Mouse (Mus musculus): Measurements from ENCODE around the gene Shld2. TPM values are rescaled to one million over a fixed set of nuclear protein-coding genes. Genes with fewer than 3 reads are reported as not detected.

Shld2 gene
- polyA plus RNA-seq, 1 experiment from 2014 or later, result 8.3 TPM

DNA sequence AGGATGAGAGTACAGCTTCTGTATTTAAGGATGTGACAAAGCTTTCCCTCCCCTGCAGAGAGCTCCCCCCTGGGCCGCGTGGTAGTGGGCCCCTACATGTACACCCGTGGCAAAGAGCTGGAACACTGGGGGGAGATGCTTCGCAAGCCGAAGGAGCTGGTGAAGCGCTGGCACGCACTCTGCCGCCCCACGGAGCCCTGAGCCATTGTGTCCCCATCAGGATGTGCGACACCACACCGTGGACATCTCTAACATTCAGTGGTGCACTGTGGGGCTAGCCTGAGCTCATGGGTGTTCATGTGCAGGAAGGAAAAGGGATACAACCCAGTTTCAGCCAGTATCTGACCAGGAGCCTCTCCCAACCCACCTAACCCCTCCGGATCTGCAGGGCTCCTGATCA, 82.3 kb downstream of the Shld2 start:
- Histone ChIP-seq H3K4me3 (ENCODE audit: low read depth, low read length) (no peak overlapping the region), H3K9ac (ENCODE audit: low read depth, low read length) (no peak overlapping the region), H3K27me3 (ENCODE audit: control insufficient read depth, insufficient read depth, low read depth, low read length) (no peaks in the 10 kb centered on the region), H3K36me3 (ENCODE audit: control insufficient read depth, insufficient read depth) (no peaks in the 10 kb centered on the region; the same call in 1 of the 2 replicates), H3K27ac (ENCODE audit: low read length) (no peak overlapping the region), H3K9me3 (replicated peaks; ENCODE audit: control insufficient read depth, low read length) (no peaks in the 10 kb centered on the region; the same call in 1 of the 2 replicates), H3K4me2 (ENCODE audit: low read depth, low read length) (no peak overlapping the region), H3K4me1 (ENCODE audit: control insufficient read depth, low read depth, low read length) (no peaks in the 10 kb centered on the region)
- no peak for ATAC-seq (ENCODE audit: low read depth)
- 58% methylated on average over 12 of the region's 12 CpGs for WGBS (ENCODE audit: insufficient replicate concordance)

DNA sequence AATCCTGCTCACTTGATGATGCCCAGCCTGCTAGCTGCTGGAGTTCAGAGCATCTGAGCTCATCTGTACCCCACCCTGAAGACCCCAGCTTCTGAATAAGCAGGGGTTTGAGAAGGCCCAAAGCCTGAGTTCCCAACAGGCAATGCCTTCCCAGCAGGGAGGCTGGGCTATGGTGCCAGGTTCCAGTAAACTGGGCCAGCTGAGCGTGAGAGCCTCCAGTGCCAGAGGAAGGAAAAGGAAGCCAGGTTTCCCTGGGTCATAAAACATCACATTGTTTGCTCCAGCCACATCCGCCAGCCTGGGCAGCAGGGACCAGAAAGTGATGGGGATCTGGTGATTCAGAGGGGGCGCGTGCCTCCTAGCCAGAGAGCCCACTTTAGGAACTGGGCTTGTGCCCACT, 83.7 kb downstream of the Shld2 start:
- Histone ChIP-seq H3K4me3 (ENCODE audit: low read depth, low read length) (no peak overlapping the region), H3K36me3 (ENCODE audit: control insufficient read depth, insufficient read depth) (no peaks in the 10 kb centered on the region; the same call in 1 of the 2 replicates), H3K27ac (ENCODE audit: low read length) (no peak overlapping the region), H3K4me1 (ENCODE audit: control insufficient read depth, low read depth, low read length) (no peaks in the 10 kb centered on the region), H3K4me2 (ENCODE audit: low read depth, low read length) (no peak overlapping the region), H3K27me3 (ENCODE audit: control insufficient read depth, insufficient read depth, low read depth, low read length) (no peaks in the 10 kb centered on the region), H3K9ac (ENCODE audit: low read depth, low read length) (no peak overlapping the region), H3K9me3 (replicated peaks; ENCODE audit: control insufficient read depth, low read length) (no peaks in the 10 kb centered on the region; the same call in 1 of the 2 replicates)
- no peak for ATAC-seq (ENCODE audit: low read depth)
- 55% methylated on average over 4 of the region's 4 CpGs for WGBS (ENCODE audit: insufficient replicate concordance)

DNA sequence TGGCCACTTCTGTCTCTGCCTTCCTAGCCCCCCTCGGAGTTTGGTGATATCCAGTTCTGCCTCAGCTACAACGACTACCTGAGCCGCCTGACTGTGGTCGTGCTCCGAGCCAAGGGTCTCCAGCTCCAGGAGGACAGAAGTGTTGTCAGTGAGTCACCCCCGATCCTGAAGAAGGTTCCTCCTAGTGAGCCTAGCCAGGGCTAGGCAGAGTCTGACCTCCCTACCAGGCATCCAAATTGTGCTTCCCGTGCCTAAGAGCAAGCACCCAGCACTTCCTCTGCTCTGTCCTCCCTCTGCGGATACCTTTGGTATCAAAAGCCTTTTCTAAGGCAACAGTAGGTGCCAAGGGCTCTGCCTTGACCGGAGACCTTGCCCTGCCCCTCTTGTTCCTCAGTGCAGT, 84.3 kb downstream of the Shld2 start:
- Histone ChIP-seq H3K27ac (ENCODE audit: low read length) (no peak overlapping the region), H3K9ac (ENCODE audit: low read depth, low read length) (no peak overlapping the region), H3K4me2 (ENCODE audit: low read depth, low read length) (no peak overlapping the region), H3K27me3 (ENCODE audit: control insufficient read depth, insufficient read depth, low read depth, low read length) (no peaks in the 10 kb centered on the region), H3K9me3 (replicated peaks; ENCODE audit: control insufficient read depth, low read length) (no peaks in the 10 kb centered on the region), H3K4me1 (ENCODE audit: control insufficient read depth, low read depth, low read length) (no peaks in the 10 kb centered on the region), H3K36me3 (ENCODE audit: control insufficient read depth, insufficient read depth) (no peaks in the 10 kb centered on the region), H3K4me3 (ENCODE audit: low read depth, low read length) (no peak overlapping the region)
- ATAC-seq (ENCODE audit: low read depth), result no peak
- 60% methylated on average over 9 of the region's 9 CpGs for WGBS (ENCODE audit: insufficient replicate concordance)

DNA sequence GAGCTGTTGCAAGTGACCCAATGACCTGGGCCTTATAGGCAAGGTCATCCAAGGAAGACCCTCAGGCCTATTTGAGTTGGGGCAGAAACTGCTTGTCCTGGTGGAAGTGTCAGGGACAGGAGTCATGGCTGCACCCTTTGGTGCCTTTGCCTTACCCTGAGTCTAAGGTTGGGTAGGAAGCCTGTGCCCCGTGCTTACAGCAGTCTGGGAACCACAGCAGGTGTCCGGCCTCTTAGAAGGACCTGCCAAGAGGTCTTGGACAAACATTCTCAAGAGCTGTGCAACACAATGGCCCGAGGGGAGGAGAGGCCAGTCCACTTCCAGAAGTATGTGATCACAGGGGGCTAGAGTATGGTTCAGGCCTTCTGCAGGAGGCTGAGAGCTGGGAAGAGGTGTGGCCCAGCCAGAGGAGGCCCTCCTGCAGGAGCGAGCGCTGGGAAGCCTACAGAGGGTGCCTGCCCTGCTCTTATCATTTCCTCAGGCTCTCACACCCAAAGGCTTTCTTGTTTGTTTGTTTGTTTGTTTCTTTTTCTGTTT, 86.9 kb downstream of the Shld2 start:
- peaks cover 13% of the 10 kb centered on the region for H3K27me3 ChIP-seq (ENCODE audit: control insufficient read depth, insufficient read depth, low read depth, low read length)
- no peak overlapping the region for H3K9ac ChIP-seq (ENCODE audit: low read depth, low read length)
- no peak overlapping the region for H3K4me3 ChIP-seq (ENCODE audit: low read depth, low read length)
- no peaks in the 10 kb centered on the region for H3K4me1 ChIP-seq (ENCODE audit: control insufficient read depth, low read depth, low read length)
- no peak overlapping the region for H3K27ac ChIP-seq (ENCODE audit: low read length)
- no peak for ATAC-seq (ENCODE audit: low read depth)
- no peaks in the 10 kb centered on the region for H3K9me3 ChIP-seq (replicated peaks; ENCODE audit: control insufficient read depth, low read length)
- H3K4me2 ChIP-seq (ENCODE audit: low read depth, low read length), result no peak overlapping the region
- WGBS (ENCODE audit: insufficient replicate concordance), result 56% methylated on average over 5 of the region's 5 CpGs
- no peaks in the 10 kb centered on the region for H3K36me3 ChIP-seq (ENCODE audit: control insufficient read depth, insufficient read depth)

DNA sequence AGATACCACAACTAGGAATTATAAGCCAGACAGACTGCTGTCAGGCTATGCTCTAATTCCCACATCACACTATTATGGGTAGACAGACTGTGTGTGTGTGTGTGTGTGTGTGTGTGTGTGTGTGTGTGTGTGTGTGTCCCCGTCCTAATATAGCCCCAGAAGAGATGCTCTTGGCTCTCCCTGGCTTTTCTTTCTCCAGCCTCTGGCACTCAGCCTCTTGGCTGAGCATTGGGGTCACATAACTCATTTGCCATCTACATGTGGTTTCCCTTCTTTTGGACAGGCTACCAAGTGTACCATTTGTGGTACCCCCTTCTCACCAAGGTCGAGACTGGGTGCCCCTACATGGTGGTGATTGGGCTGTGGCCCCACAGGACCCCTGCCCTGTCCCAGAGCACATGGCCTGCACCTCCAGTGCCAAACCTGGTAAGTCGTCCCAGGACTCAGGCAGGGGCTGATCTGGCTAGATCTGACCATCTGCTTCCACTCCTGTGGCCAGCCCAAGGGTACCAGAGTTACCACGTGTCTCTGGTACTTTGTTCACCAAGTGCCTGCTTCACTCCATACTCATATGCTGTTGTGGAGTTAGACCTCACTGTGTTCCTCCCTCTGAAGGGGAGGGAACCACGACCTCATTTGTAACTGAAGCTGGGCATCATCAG, 88.7 kb downstream of the Shld2 start:
- Histone ChIP-seq H3K27me3 (ENCODE audit: control insufficient read depth, insufficient read depth, low read depth, low read length) (peaks cover 13% of the 10 kb centered on the region), H3K9ac (ENCODE audit: low read depth, low read length) (no peak overlapping the region), H3K4me1 (ENCODE audit: control insufficient read depth, low read depth, low read length) (no peaks in the 10 kb centered on the region), H3K4me3 (ENCODE audit: low read depth, low read length) (no peak overlapping the region), H3K4me2 (ENCODE audit: low read depth, low read length) (no peak overlapping the region), H3K36me3 (ENCODE audit: control insufficient read depth, insufficient read depth) (no peaks in the 10 kb centered on the region), H3K27ac (ENCODE audit: low read length) (no peak overlapping the region), H3K9me3 (replicated peaks; ENCODE audit: control insufficient read depth, low read length) (no peaks in the 10 kb centered on the region)
- WGBS (ENCODE audit: insufficient replicate concordance), result 40% methylated on average over 5 of the region's 5 CpGs
- no peak for ATAC-seq (ENCODE audit: low read depth)

DNA sequence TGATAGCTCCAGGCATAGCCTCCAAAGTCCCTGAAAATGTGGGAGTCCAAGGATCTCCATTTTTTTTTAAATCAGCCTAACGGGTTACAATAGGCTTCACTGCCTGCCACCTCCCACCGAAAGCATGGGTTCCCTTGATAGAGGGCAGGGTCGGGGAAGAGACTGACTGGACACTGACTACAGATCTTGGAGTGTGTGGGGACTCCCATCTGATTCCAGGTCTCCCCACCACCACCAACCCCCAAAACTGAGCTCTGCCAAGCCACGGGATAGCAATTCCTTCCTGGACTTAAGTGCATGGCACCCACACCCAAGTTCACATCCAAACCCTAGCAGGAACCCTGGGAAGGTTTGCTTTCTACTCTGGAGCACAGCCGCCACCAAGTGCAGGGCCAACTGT, 89.9 kb downstream of the Shld2 start:
- no peak for ATAC-seq (ENCODE audit: low read depth)
- no peaks in the 10 kb centered on the region for H3K4me1 ChIP-seq (ENCODE audit: control insufficient read depth, low read depth, low read length)
- no peaks in the 10 kb centered on the region for H3K36me3 ChIP-seq (ENCODE audit: control insufficient read depth, insufficient read depth)
- H3K4me2 ChIP-seq (ENCODE audit: low read depth, low read length), result peak overlapping the region; percentile 53; the same call in 1 of the 2 replicates
- WGBS (ENCODE audit: insufficient replicate concordance), result 51% methylated on average over 5 of the region's 5 CpGs
- H3K27ac ChIP-seq (ENCODE audit: low read length), result no peak overlapping the region
- no peak overlapping the region for H3K9ac ChIP-seq (ENCODE audit: low read depth, low read length)
- H3K4me3 ChIP-seq (ENCODE audit: low read depth, low read length), result no peak overlapping the region
- no peaks in the 10 kb centered on the region for H3K9me3 ChIP-seq (replicated peaks; ENCODE audit: control insufficient read depth, low read length)
- H3K27me3 ChIP-seq (ENCODE audit: control insufficient read depth, insufficient read depth, low read depth, low read length), result peaks cover 13% of the 10 kb centered on the region

DNA sequence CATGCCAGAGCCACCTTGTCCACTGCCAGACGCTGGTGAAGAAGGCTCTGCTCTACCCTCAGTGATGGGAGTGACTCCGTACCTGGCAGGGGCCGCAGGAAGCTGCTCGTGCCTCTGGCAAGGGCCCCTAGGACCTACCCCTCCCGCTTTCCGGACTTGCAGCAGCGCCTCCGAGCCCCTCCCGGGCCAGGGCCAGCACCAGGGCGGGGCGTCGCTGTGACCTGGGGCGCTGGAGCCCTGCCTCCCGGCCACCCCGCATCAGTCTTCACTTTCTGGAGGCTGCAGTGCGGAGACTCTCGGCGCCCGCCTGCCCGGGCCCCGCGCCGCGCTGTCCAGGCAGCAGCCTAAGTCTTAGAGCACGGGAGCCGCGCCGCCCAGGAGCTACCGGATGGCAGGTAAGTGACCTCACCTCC, 90.5 kb downstream of the Shld2 start:
- Histone ChIP-seq H3K4me1 (ENCODE audit: control insufficient read depth, low read depth, low read length) (no peaks in the 10 kb centered on the region), H3K4me3 (ENCODE audit: low read depth, low read length) (peak overlapping the region; percentile 33), H3K27me3 (ENCODE audit: control insufficient read depth, insufficient read depth, low read depth, low read length) (peaks cover 13% of the 10 kb centered on the region), H3K27ac (ENCODE audit: low read length) (no peak overlapping the region), H3K9me3 (replicated peaks; ENCODE audit: control insufficient read depth, low read length) (no peaks in the 10 kb centered on the region), H3K36me3 (ENCODE audit: control insufficient read depth, insufficient read depth) (no peaks in the 10 kb centered on the region), H3K9ac (ENCODE audit: low read depth, low read length) (no peak overlapping the region), H3K4me2 (ENCODE audit: low read depth, low read length) (peak overlapping the region; percentile 53)
- peak; percentile 30; the same call in 1 of the 2 replicates for ATAC-seq (ENCODE audit: low read depth)
- WGBS (ENCODE audit: insufficient replicate concordance), result 3% methylated on average over 29 of the region's 29 CpGs

DNA sequence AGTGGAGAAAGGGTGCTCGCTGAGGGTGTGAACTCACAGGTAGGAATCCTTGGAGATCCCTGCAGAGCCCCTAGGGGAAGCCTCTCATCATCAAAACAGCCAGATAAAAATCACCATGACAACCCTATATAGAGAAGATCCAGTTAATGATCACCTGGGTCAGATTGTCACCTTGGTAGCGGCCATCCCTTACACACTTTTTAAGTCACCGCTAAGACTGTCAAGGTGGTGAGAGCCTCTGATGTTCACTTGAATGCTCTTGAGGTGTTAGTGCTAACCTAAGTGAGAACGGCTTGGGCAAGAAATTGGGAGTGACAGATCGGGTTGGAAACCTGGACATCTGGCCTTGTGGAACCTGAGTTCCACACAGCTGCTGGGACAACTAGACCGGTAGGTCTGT, 91.0 kb downstream of the Shld2 start, which contains the start of gene Syt15:
Gene Syt15 (plus strand): TSS at position 301 of the 400 bp plus-strand sequence.
- H3K27me3 ChIP-seq (ENCODE audit: control insufficient read depth, insufficient read depth, low read depth, low read length), result peaks cover 13% of the 10 kb centered on the region
- no peaks in the 10 kb centered on the region for H3K9me3 ChIP-seq (replicated peaks; ENCODE audit: control insufficient read depth, low read length)
- H3K36me3 ChIP-seq (ENCODE audit: control insufficient read depth, insufficient read depth), result no peaks in the 10 kb centered on the region
- no peaks in the 10 kb centered on the region for H3K4me1 ChIP-seq (ENCODE audit: control insufficient read depth, low read depth, low read length)
- no peak within 1 kb of the TSS for H3K9ac ChIP-seq (ENCODE audit: low read depth, low read length)
- WGBS (ENCODE audit: insufficient replicate concordance), result 48% methylated on average over 6 of the region's 6 CpGs
- H3K27ac ChIP-seq (ENCODE audit: low read length), result no peak within 1 kb of the TSS
- peak within 1 kb of the TSS; percentile 53 for H3K4me2 ChIP-seq (ENCODE audit: low read depth, low read length)
- peak within 1 kb of the TSS; percentile 33 for H3K4me3 ChIP-seq (ENCODE audit: low read depth, low read length)
- ATAC-seq (ENCODE audit: low read depth), result no peak

DNA sequence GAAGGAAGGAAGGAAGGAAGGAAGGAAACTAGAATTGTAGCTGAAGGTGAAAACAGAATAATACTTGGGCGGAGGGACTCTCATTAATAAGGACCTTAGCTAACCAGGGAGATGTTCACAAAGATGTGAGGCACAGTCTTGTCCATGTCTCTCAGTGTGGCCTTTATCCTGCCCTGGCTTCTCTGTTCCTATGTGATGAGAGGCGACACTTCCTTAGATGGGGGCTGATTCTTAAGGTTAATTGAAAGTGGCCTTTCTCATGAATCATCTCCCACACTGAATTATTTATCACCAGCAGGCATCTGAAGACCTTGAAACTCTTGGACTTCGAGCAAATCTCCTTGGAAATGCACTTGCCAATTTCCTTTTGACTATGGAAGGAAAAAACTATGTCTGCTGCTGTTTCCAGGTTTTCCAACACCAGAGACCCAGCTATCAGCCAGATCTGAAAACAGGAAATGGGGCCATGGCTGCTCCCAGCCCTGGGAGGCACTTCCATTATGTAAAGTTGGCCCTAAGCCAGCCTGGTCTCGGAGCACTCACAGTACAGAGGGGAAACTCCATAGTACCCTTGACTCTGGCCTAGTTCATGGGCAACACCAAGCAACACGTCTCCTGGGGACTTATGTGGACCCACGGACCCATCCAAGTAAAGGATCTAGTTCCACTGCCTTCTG, 94.7 kb downstream of the Shld2 start:
- Histone ChIP-seq H3K27me3 (ENCODE audit: control insufficient read depth, insufficient read depth, low read depth, low read length) (peaks cover 9% of the 10 kb centered on the region), H3K4me2 (ENCODE audit: low read depth, low read length) (no peak overlapping the region), H3K9ac (ENCODE audit: low read depth, low read length) (no peak overlapping the region), H3K4me1 (ENCODE audit: control insufficient read depth, low read depth, low read length) (no peaks in the 10 kb centered on the region), H3K27ac (ENCODE audit: low read length) (no peak overlapping the region), H3K36me3 (ENCODE audit: control insufficient read depth, insufficient read depth) (no peaks in the 10 kb centered on the region), H3K4me3 (ENCODE audit: low read depth, low read length) (no peak overlapping the region), H3K9me3 (replicated peaks; ENCODE audit: control insufficient read depth, low read length) (no peaks in the 10 kb centered on the region)
- ATAC-seq (ENCODE audit: low read depth), result peak; percentile 58; the same call in 1 of the 2 replicates
- 42% methylated on average over 6 of the region's 6 CpGs for WGBS (ENCODE audit: insufficient replicate concordance)

Data from liver, embryonic 16.5 days (tissue).